Mouse (Mus musculus): ENCODE measurements around the gene Rnase4. TPM values are rescaled to one million over a fixed set of nuclear protein-coding genes. Genes with fewer than 3 reads are reported as not detected.

The Rnase4 gene
- total RNA-seq, 2 experiments from 2014 or later = 25.0 to 30.1 TPM

DNA sequence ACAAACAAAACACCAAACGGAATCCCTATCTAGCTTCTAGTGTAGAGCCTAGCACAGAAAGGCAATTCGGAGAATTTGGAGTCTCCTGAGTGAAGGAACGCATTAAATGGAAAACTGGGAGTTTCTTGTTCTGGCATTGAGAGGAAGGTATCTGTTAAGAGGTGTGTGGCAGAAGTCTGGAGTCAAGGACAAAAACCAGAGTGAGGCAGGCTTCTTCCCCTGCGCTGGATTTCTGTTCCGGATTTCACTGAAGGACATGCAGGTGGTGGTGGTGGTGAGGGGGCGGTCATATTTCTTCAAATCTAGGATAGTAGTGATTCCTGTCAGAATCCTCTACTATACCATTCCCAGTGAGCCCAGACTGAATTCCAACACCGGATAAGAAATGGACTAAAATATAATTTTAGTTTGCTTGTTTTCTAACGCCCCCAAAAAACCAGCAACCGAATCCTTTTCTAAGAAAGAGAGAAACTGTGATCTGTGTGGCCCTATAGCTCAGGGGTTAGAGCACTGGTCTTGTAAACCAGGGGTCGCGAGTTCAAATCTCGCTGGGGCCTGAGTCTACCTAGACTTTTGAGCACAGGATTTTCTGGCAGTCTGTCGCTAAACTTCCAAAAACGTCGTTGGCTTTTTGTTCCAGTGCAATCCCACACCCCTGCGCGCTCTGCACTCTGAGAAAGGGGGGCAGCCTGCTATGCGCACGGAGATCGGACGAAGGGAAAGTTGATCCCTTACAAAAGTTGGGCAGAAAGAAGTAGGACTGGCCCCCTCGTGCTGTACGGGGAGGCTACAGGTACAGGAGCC lies 2.5 kb upstream of the Rnase4 start:
- peak; percentile 88 for DNase-seq (ENCODE audit: low spot score)

- DNase-seq (ENCODE audit: low spot score) = peak; percentile 97
Measured at GRCm38 (mm10) chr14:51088970-51089673, 1.8 kb upstream of the Rnase4 start.

DNA sequence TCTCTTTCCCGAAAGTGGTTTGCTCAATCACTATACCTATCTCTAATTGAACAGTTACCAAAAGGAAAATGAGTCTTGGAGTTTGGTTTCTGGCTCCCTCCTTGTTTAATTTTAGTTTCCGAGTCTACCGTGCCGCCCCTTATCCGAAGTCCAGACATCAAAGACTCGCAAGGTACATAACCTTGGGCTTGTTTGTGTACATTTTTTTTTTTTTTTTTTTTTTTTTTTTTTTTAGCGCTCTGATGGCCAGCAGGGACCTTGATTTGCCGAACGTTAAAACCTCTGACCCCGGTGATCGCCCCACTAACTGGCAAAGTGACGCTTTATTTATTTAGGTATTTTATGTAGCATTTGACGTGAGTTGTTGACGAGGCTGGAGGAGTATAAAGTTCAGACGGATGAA lies 1.2 kb upstream of the Rnase4 start:
- no peak for DNase-seq (ENCODE audit: low spot score)

DNA sequence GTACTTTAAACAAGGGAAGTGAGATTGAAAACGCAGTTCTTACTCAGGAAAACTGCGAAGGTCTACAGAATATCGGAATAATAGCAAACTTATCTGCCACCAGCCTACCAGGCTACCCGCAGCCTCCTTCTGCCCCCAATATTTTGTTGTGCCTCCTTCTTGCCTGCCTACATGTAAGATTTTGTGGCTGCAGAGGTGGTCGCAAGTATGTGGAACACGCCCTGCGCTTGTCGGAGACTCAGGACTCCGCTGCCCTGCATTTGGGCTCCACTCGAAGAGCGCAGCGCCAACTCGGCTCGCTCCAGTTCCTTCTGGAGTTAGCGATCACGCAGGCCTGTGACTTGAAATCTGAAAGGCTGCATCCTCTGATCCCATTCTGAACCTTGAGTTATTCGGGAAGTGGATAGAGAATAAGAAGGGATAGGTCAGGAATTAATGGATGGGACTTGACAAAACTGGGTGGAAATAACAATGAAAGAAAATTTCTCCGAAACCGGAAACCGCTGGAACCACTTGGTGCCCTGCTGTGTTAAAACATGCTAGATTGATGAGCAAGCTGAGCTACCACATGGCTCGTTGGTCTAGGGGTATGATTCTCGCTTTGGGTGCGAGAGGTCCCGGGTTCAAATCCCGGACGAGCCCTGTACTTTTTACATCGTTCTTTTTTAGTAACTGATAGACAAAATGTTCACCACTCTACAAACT lies 648 bp upstream of the Rnase4 start:
- DNase-seq (ENCODE audit: low spot score) = peak; percentile 88

DNA sequence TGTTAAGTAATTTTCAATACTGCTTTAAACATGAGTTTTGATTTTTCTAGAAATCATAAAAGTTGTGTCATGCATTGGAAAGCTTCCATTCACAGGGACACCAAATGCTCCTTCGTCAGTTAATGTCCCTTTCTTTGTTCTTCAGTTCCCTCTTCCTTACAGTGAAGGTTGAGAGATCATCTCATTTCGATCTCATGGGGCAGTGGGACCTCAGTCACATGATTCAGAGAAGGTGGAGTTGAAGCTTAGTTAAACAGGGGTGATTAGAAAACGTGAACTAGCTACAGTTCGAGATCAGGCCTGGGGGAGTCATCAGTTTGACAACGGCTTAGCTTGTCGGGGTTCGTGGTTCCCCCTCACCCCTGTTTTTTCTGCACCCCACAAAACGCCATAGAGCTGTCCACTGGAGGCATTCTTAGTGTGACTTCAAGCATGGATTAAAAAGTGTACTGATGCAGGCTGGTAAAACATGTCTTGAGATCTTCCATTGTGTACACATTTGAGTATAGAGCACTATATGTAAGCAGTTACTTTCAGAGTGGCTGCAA lies 1.3 kb downstream of the Rnase4 start:
- DNase-seq (ENCODE audit: low spot score) = peak; percentile 19

DNA sequence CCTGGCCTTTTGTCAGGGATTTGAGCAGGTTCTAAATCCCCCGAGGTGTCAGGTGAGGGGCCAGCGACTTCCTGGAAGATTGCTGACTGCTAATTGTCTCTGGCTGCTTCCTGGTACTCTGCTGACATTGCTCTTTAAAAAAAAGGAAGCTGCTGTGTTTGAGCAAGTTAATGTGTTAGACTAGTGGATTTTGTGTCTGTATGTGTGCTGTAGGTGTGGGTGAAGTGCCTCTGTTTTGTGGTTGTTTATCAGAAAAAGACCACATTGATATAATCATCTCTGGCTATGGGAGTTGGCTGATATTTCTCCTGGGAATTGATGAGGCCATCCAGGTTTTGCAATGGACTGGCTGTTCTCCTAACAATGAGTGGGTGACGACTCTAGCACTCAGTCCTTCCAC lies 2.6 kb downstream of the Rnase4 start:
- peak; percentile 69 for DNase-seq (ENCODE audit: low spot score)

GRCm38 (mm10) chr14:51094096-51094875 lies 3.4 kb downstream of the Rnase4 start:
- DNase-seq (ENCODE audit: low spot score) = peak; percentile 76

DNA sequence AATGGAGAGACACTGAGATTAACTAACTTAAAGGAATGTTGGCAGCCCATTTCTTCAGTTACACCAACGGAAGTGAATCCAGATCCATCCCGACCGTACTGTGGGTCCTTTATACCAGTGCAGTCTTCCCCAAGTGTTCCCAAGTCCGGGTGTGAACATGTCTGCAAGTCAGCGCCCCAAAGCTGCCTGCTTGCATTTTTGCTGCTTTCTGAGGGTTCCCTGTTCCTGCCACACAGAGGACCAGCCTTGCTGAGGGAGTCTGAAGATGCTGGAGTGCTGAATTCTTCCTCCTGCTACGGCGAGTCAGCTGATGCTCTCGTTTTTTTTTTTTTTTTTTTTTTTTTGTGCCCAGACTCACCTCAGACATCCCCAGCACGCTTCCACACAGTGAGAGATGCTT lies 4.0 kb downstream of the Rnase4 start:
- peak; percentile 26 for DNase-seq (ENCODE audit: low spot score)

DNA sequence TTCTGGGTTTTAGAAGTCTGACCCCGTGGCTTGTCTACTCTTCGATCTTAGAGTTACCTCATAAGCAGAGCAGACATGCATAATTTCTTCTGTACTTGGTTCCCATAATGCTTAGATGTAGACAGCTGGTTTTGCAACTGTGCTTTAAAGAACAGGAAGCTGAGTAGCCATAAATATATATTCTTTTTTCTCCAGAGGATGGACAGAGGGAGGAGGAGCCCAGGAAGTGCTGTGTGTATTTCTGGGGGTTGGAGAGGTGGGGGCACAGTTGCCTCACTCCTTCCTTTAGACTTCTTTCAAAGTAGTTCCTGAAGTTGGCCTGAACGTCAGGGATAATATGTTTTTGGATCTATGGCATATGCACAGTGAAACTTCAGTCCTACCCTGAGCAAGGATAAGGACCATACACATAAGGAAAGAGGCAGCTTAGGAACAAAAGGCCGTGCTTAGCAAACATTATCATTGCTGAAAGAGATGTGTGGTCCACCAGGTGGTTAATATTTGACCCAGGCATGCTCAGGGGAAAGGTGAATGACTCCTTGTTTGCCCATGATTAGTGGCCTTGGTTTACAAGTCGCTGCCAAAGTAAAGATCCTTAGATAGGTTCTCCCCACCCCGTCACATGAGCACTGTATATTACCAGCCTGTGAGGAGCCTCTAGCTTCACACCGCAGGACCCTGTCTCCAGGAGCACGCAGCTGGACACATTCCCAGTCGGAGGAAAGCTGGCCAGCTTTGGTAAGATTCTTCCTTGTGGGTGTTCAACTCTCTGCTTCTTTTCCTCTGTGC lies 5.1 kb downstream of the Rnase4 start:
- no peak for DNase-seq (ENCODE audit: low spot score)

- peak; percentile 76 for DNase-seq (ENCODE audit: low spot score)
Measured at GRCm38 (mm10) chr14:51098300-51098699, 7.4 kb downstream of the Rnase4 start.

GRCm38 (mm10) chr14:51098921-51099320 lies 8.0 kb downstream of the Rnase4 start:
- no peak for DNase-seq (ENCODE audit: low spot score)

- DNase-seq (ENCODE audit: low spot score) = no peak
Measured at GRCm38 (mm10) chr14:51101284-51101683, 10.4 kb downstream of the Rnase4 start.

- peak; percentile 57 for DNase-seq (ENCODE audit: low spot score)
Measured at GRCm38 (mm10) chr14:51103217-51103616, 12.3 kb downstream of the Rnase4 start.

GRCm38 (mm10) chr14:51104366-51104765 lies 13.5 kb downstream of the Rnase4 start:
- no peak for DNase-seq (ENCODE audit: low spot score)

DNA sequence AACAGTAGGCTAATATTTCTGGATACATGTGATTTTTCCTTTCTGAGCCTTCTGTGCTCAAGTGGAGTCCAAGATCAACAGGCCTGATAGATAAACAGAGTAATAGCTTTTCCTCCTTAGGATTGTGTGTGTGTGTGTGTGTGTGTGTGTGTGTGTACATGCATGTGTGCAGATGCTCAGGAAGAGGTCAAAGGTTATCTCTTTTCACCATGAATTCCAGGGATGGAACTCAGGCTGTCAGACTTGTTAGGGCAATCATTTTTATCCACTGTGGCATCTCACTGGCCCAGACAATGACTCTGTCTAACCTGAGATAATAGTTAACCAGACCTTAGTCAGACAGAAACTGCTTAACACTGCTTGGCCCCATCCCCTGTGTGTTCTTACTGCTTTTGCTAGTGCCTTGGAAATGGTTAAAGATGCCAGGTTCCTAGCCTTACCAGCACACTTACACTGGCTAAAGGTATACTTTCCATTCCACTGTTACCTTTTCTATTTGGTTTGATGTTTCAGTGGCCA lies 15.6 kb downstream of the Rnase4 start:
- DNase-seq (ENCODE audit: low spot score) = no peak

- DNase-seq (ENCODE audit: low spot score) = peak; percentile 40
Measured at GRCm38 (mm10) chr14:51111966-51112365, 21.1 kb downstream of the Rnase4 start.

DNA sequence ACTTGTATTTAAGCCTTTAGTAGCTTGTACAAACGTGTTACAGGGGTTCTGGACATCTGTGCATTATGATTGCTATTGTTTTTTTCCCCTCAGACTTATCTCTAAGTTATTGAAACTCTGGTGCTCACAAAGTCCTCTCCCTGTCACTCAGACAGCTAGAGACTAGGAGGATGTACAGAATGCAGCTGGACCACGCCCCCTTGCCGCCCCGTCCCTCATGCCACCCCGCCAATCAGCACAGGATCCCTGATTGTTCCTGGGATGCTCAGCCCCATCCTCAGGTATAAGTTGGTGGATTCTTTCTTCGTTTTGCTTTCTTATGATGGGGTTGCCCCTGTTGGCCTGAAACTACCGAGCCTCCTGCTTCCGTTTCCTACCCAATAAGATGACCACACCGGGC lies 22.6 kb downstream of the Rnase4 start:
- DNase-seq (ENCODE audit: low spot score) = no peak

DNA sequence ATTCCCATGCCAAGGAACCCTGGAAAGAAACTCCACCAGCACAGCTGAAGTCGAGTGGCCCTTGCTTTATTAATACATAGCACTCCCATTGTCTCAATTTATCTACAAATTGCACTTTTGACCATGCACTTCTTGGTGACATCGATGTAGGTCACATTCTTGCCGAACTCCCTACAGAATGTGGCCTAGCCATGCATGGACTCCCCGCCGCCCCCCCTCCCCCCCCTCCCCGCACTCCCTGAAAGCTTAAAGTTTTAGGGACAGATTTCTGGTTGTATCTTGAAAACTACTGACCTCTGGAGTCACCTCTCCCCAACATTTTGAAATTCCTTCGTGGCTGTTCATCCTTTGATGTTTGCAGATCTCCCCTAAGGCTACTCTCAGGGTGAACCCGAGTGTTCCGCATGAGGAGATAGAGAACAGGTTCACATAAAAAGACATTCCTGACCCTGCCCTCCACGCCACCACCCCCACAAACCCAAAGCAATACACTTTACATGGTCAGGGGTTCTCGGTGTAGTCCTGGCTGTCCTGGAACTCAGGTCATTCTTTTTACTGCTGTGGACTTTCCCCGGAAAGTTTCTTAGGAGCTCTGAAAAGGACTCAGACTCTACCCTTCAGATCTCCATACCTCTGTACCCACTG lies 23.2 kb downstream of the Rnase4 start, which contains the start of gene Eddm3b:
Gene Eddm3b, plus strand, starts transcription at position 511 of the 645 bp plus-strand sequence.
- no peak for DNase-seq (ENCODE audit: low spot score)

DNA sequence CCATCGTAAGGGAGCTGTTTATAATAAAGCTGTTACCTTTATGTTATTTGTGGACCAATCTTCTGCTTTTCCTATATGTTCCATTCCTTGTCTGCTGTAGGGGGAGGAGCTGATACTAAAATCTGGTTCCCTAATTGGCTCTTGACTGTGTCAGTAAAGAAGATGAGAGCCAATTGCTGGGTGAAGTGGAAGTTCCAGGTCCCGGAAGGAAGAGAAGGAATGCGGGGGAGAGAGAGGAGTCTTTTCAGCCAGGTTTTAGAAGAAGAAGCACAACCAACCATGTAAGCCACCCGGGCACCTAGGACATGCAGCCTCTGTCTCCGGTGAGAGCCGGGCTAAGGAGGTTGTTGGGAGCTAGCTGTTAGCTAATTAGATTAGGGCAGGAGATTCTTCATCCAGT lies 34.8 kb downstream of the Rnase4 start:
- DNase-seq (ENCODE audit: low spot score) = no peak
